Mouse (Mus musculus) small intestine, adult 2 months (tissue): ENCODE measurements around the gene Elovl6.

Source experiments
- CTCF ChIP-seq: fragments of 200-500 bp; IDR thresholded peaks from 2 replicates; pipeline ENCODE4 v1.5.1; 2012; ENCODE audit warnings: low read depth, mild to moderate bottlenecking, control low read depth, inconsistent platforms, low read length, moderate library complexity, mixed read lengths; ENCODE audit not compliant: insufficient replicate concordance, insufficient read length; ENCODE audit errors: extremely low read depth
- POLR2A ChIP-seq: fragments of 200-500 bp; IDR thresholded peaks from 2 replicates; pipeline ENCODE4 v1.6.1; 2012; ENCODE audit warnings: low read depth, mild to moderate bottlenecking, control low read depth, inconsistent platforms, low read length, moderate library complexity

GRCm38 (mm10) chr3:129548760-129549159 is 16.6 kb downstream of the Elovl6 start:
- no peak for TF ChIP-seq CTCF
- no peak for TF ChIP-seq POLR2A
